Mouse (Mus musculus) hindbrain, embryonic 11.5 days (tissue): ENCODE measurements around the gene Ikbke. TPM values are rescaled to one million over a fixed set of nuclear protein-coding genes. Genes with fewer than 3 reads are reported as not detected.

Experiments used
- ATAC-seq: fragments of 200-750 bp; cut with Nextera tagmentation; 2 replicates; pipeline ENCODE4 v1.8.0; 2017; ENCODE audit warnings: mild to moderate bottlenecking, moderate TSS enrichment, moderate library complexity; ENCODE audit not compliant: low FRiP score
- DNase-seq: peaks from one replicate; pipeline ENCODE4 v3.0.0-alpha.2; 2015; ENCODE audit warnings: low spot score
- H3K27ac ChIP-seq: fragments of 300-500 bp; sonication (generic); 2 replicates; pipeline ENCODE4 v1.5.1; 2014; ENCODE audit warnings: mild to moderate bottlenecking, low read depth, low read length
- H3K27me3 ChIP-seq: fragments of 300-500 bp; sonication (generic); 2 replicates; pipeline ENCODE4 v1.6.1; 2014; ENCODE audit warnings: mild to moderate bottlenecking, low read length, moderate library complexity, mixed read lengths; ENCODE audit not compliant: control insufficient read depth, insufficient read depth
- H3K36me3 ChIP-seq: fragments of 300-500 bp; sonication (generic); 2 replicates; pipeline ENCODE4 v1.6.1; 2014; ENCODE audit warnings: mild to moderate bottlenecking, low read length, moderate library complexity, mixed read lengths; ENCODE audit not compliant: control insufficient read depth, insufficient read depth
- H3K4me1 ChIP-seq: fragments of 300-500 bp; sonication (generic); replicated peaks from 2 replicates; pipeline ENCODE4 v1.6.1; 2014; ENCODE audit warnings: low read length, mixed read lengths; ENCODE audit not compliant: control insufficient read depth, insufficient read depth
- H3K4me2 ChIP-seq: fragments of 300-500 bp; sonication (generic); replicated peaks from 2 replicates; pipeline ENCODE4 v1.6.1; 2014; ENCODE audit warnings: mild to moderate bottlenecking, low read depth, low read length
- H3K4me3 ChIP-seq: fragments of 300-500 bp; sonication (generic); 2 replicates; pipeline ENCODE4 v1.5.1; 2014; ENCODE audit warnings: low read depth, low read length
- H3K9ac ChIP-seq: fragments of 300-500 bp; sonication (generic); 2 replicates; pipeline ENCODE4 v1.6.1; 2014; ENCODE audit warnings: low read depth, low read length
- H3K9me3 ChIP-seq: fragments of 300-500 bp; sonication (generic); 2 replicates; pipeline ENCODE4 v1.6.1; 2016; ENCODE audit warnings: low read length; ENCODE audit not compliant: control insufficient read depth
- WGBS: fragments of 180-500 bp; shearing (Covaris S2); extraction: QIAGEN DNeasy Blood & Tissue Kit; methylation state at CpG from one replicate; pipeline ENCODE4 v1.1.7; 2014; 5-methylcytosine and 5-hydroxymethylcytosine counted together
- polyA plus RNA-seq: library from polyadenylated mRNA; unstranded; fragments of >200 nt; fragmentation: Nextera tagmentation; extraction: Ambion mirVana; gene quantifications from 2 replicates; pipeline ENCODE4 v1.2.1, GENCODE M21; 2014

The Ikbke gene
- polyA plus RNA-seq, 1 experiment from 2014 or later = 0.49 TPM

DNA sequence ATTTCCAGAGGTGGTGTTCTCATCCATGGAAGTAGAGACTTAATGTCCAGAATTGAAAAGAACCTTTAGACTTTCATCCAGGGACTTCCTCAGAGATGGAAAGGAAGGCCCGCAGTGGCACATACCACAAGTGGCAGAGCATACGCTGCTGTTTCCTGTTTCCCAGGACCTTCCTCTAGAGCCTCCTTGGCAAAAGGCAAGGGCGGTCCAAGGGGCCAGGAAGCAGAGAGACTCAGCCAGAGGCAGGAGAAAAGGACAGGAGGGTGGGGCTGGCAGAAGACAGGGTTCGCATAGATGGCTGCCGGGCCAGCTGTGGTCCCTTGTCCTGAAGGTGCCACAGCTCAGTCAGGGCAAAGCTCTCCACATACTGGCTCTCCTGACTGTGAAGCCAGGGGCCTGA, 66.5 kb downstream of the Ikbke start:
- ATAC-seq = no peak
- Histone ChIP-seq H3K4me1 (no peaks in the 10 kb centered on the region), H3K9me3 (no peaks in the 10 kb centered on the region), H3K9ac (no peak overlapping the region), H3K27ac (no peak overlapping the region), H3K4me3 (no peak overlapping the region), H3K4me2 (no peak overlapping the region), H3K27me3 (no peaks in the 10 kb centered on the region), H3K36me3 (no peaks in the 10 kb centered on the region)
- no peak for DNase-seq
- 80% methylated on average over 5 of the region's 5 CpGs for WGBS

DNA sequence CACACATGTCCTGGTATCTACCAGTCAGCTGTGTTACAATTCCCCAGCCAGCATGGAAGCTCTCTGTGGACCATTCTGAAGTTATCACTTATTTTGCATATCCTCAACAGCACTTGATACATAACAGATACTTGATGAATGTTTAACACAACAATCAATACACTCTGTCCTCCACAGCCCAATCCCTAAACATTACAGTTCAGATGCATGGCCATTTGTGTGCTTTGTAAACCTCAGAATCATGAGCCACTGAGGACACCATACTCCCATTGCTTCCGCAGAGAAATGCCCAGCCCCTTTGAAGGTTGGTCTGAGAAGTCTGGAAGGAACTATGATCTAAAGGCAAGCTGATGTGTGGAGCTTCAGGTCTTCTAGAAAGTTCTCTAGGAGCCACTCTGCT, 67.8 kb downstream of the Ikbke start:
- no peak for DNase-seq
- H3K36me3 ChIP-seq = no peaks in the 10 kb centered on the region
- H3K9me3 ChIP-seq = no peaks in the 10 kb centered on the region
- 93% methylated on average over 1 of the region's 1 CpGs for WGBS
- ATAC-seq = no peak
- no peak overlapping the region for H3K27ac ChIP-seq
- no peaks in the 10 kb centered on the region for H3K4me1 ChIP-seq
- H3K9ac ChIP-seq = no peak overlapping the region
- no peak overlapping the region for H3K4me2 ChIP-seq
- H3K4me3 ChIP-seq = no peak overlapping the region
- no peaks in the 10 kb centered on the region for H3K27me3 ChIP-seq

DNA sequence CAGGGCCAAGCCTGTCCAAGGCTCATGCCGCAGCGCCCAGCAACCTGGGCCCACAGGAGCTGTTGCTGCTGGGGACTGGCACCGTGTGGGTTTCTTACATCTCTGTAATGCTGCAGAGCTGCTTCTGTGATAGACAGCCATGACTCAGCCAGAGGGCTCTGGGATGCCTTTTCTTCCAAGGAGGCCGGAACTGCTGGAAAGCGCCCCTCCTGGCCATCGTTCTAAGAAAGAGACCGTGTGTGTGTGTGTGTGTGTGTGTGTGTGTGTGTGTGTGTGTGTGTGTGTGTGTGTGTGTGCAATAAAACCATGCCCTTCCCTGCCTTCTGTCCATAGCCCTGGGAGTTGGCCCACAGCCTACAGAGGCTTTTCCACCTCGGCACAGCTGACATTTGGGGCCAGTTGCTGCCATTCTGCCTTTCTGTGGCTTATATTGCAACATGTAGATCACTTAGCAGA, 69.4 kb downstream of the Ikbke start:
- no peak overlapping the region for H3K4me2 ChIP-seq
- DNase-seq (no peak), ATAC-seq (no peak)
- WGBS = 78% methylated on average over 8 of the region's 8 CpGs
- no peaks in the 10 kb centered on the region for H3K9me3 ChIP-seq
- H3K36me3 ChIP-seq = no peaks in the 10 kb centered on the region
- H3K9ac ChIP-seq = no peak overlapping the region
- H3K4me1 ChIP-seq = no peaks in the 10 kb centered on the region
- H3K27me3 ChIP-seq = no peaks in the 10 kb centered on the region
- H3K27ac ChIP-seq = no peak overlapping the region
- no peak overlapping the region for H3K4me3 ChIP-seq

GRCm38 (mm10) chr1:131208800-131209199, 70.6 kb downstream of the Ikbke start:
- no peaks in the 10 kb centered on the region for H3K4me1 ChIP-seq
- no peak for DNase-seq
- H3K9me3 ChIP-seq = no peaks in the 10 kb centered on the region
- H3K36me3 ChIP-seq = no peaks in the 10 kb centered on the region
- no peak overlapping the region for H3K27ac ChIP-seq
- no peaks in the 10 kb centered on the region for H3K27me3 ChIP-seq
- no peak overlapping the region for H3K9ac ChIP-seq
- H3K4me3 ChIP-seq = no peak overlapping the region
- H3K4me2 ChIP-seq = no peak overlapping the region
- 82% methylated on average over 6 of the region's 6 CpGs for WGBS
- ATAC-seq = no peak

- no peak overlapping the region for H3K4me3 ChIP-seq
- H3K36me3 ChIP-seq = no peaks in the 10 kb centered on the region
- DNase-seq (no peak), ATAC-seq (no peak)
- H3K9ac ChIP-seq = no peak overlapping the region
- no peaks in the 10 kb centered on the region for H3K9me3 ChIP-seq
- no peak overlapping the region for H3K4me2 ChIP-seq
- H3K27me3 ChIP-seq = no peaks in the 10 kb centered on the region
- 92% methylated on average over 5 of the region's 5 CpGs for WGBS
- no peaks in the 10 kb centered on the region for H3K4me1 ChIP-seq
- no peak overlapping the region for H3K27ac ChIP-seq
Observed at GRCm38 (mm10) chr1:131208081-131208480, 71.3 kb downstream of the Ikbke start.

DNA sequence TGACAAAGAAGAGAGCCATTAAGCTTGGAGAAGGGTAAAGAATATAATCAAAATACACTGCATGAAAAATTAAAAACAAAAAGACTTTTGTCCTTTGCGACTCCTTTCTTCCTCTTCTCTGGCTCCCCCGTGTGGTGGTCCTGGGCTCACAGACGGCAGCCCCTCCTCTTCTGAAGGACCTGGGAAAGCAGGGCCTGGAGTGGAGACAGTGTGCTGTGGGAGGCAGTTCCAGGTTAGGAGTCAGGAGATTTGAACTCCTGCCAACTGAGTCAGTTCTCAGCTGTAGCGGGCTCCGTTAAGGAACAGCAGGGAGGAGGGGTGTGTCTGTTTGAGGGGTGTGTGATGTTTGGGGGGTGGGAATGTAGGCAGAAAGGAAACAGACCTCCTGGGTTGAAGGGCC, 71.9 kb downstream of the Ikbke start:
- no peaks in the 10 kb centered on the region for H3K9me3 ChIP-seq
- H3K9ac ChIP-seq = no peak overlapping the region
- no peak overlapping the region for H3K4me2 ChIP-seq
- no peaks in the 10 kb centered on the region for H3K27me3 ChIP-seq
- no peak overlapping the region for H3K27ac ChIP-seq
- ATAC-seq = no peak
- H3K4me1 ChIP-seq = no peaks in the 10 kb centered on the region
- peak; percentile 80 for DNase-seq
- WGBS = 12% methylated on average over 5 of the region's 5 CpGs
- no peaks in the 10 kb centered on the region for H3K36me3 ChIP-seq
- H3K4me3 ChIP-seq = no peak overlapping the region

- no peak overlapping the region for H3K4me3 ChIP-seq
- ATAC-seq (no peak), DNase-seq (no peak)
- H3K36me3 ChIP-seq = no peaks in the 10 kb centered on the region
- 86% methylated on average over 5 of the region's 5 CpGs for WGBS
- no peak overlapping the region for H3K9ac ChIP-seq
- no peaks in the 10 kb centered on the region for H3K9me3 ChIP-seq
- H3K4me1 ChIP-seq = no peaks in the 10 kb centered on the region
- no peak overlapping the region for H3K4me2 ChIP-seq
- no peak overlapping the region for H3K27ac ChIP-seq
- H3K27me3 ChIP-seq = no peaks in the 10 kb centered on the region
Observed at GRCm38 (mm10) chr1:131206342-131206741, 73.1 kb downstream of the Ikbke start.

- no peak for ATAC-seq
- Histone ChIP-seq H3K27ac (no peak overlapping the region), H3K9ac (no peak overlapping the region), H3K36me3 (no peaks in the 10 kb centered on the region), H3K27me3 (no peaks in the 10 kb centered on the region), H3K4me3 (no peak overlapping the region), H3K4me2 (no peak overlapping the region), H3K4me1 (no peaks in the 10 kb centered on the region), H3K9me3 (no peaks in the 10 kb centered on the region)
- 85% methylated on average over 8 of the region's 8 CpGs for WGBS
- no peak for DNase-seq
Observed at GRCm38 (mm10) chr1:131204461-131204860, 74.9 kb downstream of the Ikbke start.
